In genomic region chr12:54197849-54198248, GRCm38 (mm10) we compare ENCODE assay signal across 11 mouse cellular contexts. TPM values are rescaled to one million over a fixed set of nuclear protein-coding genes. Genes with fewer than 3 reads are reported as not detected.
DNase-seq lines count a peak whose midpoint lies in the region; ATAC-seq and TF ChIP-seq lines count a peak whose summit lies in the region.
"Had no signal": no experiment of that assay in that cellular context is flagged by ENCODE, and none has a peak within 500 bp of the region (broad histone marks: within the 10 kb centered on the region; RNA-seq: fewer than 3 reads in every experiment).

No protein-coding gene starts in this region.

- H3K4me1 ChIP-seq in heart, postnatal 0 days (ENCODE audit: control insufficient read depth, insufficient read depth): peaks cover 73% of the 10 kb centered on the region
- peaks cover 31% of the 10 kb centered on the region for H3K4me1 ChIP-seq in heart, embryonic 10.5 days
- peaks cover 30% of the 10 kb centered on the region for H3K4me1 ChIP-seq in midbrain, embryonic 15.5 days
- H3K4me1 ChIP-seq in midbrain, embryonic 10.5 days: peaks cover 48% of the 10 kb centered on the region
- H3K4me1 ChIP-seq in hindbrain, postnatal 0 days (ENCODE audit: insufficient read depth, low read length): peaks cover 14% of the 10 kb centered on the region; the same call in 1 of the 2 replicates
- H3K4me1 ChIP-seq in stomach, postnatal 0 days (replicated peaks; ENCODE audit: control insufficient read depth, insufficient read depth): peaks cover 24% of the 10 kb centered on the region

- ATAC-seq in heart, postnatal 0 days (ENCODE audit: insufficient read depth, low read depth): no peak
- ATAC-seq in midbrain, embryonic 15.5 days (replicated peaks): no peak
- no peak for ATAC-seq in hindbrain, postnatal 0 days
- ATAC-seq in stomach, postnatal 0 days (ENCODE audit: low FRiP score, low TSS enrichment): no peak
- ATAC-seq: activated CD4-positive, CD25-positive, alpha-beta regulatory T cell, adult 4 months had no signal

- no peaks in the 10 kb centered on the region for H3K27me3 ChIP-seq in heart, postnatal 0 days (ENCODE audit: control insufficient read depth, insufficient read depth, low read length)
- H3K27me3 ChIP-seq in heart, embryonic 10.5 days (ENCODE audit: insufficient read depth, poor library complexity, severe bottlenecking): peaks cover 9% of the 10 kb centered on the region; the same call in 1 of the 2 replicates
- peaks cover 13% of the 10 kb centered on the region for H3K27me3 ChIP-seq in midbrain, embryonic 15.5 days (replicated peaks)
- peaks cover 24% of the 10 kb centered on the region for H3K27me3 ChIP-seq in midbrain, embryonic 10.5 days (ENCODE audit: low read depth, poor library complexity, severe bottlenecking)
- no peaks in the 10 kb centered on the region; the same call in 1 of the 2 replicates for H3K27me3 ChIP-seq in hindbrain, postnatal 0 days (ENCODE audit: insufficient read depth, low read length)
- no peaks in the 10 kb centered on the region for H3K27me3 ChIP-seq in stomach, postnatal 0 days (ENCODE audit: control insufficient read depth, insufficient read depth, low read length)

- H3K27ac ChIP-seq in heart, postnatal 0 days (ENCODE audit: low read depth): peak overlapping the region; percentile 78
- H3K27ac ChIP-seq in heart, embryonic 10.5 days: no peak overlapping the region
- peak overlapping the region; percentile 10; the same call in 1 of the 2 replicates for H3K27ac ChIP-seq in midbrain, embryonic 15.5 days
- H3K27ac ChIP-seq in midbrain, embryonic 10.5 days (replicated peaks): no peak overlapping the region
- H3K27ac ChIP-seq in hindbrain, postnatal 0 days: peak overlapping the region; percentile 9; the same call in 1 of the 2 replicates
- peak overlapping the region; percentile 74 for H3K27ac ChIP-seq in stomach, postnatal 0 days (replicated peaks)
- H3K27ac ChIP-seq: limb, embryonic 10.5 days had no signal

- peak overlapping the region; percentile 54 for H3K4me2 ChIP-seq in heart, postnatal 0 days (ENCODE audit: low read depth, low read length)
- peak overlapping the region; percentile 6 for H3K4me2 ChIP-seq in midbrain, embryonic 15.5 days
- peak overlapping the region; percentile 45 for H3K4me2 ChIP-seq in hindbrain, postnatal 0 days (ENCODE audit: low read depth, low read length)
- H3K4me2 ChIP-seq in stomach, postnatal 0 days (replicated peaks; ENCODE audit: low read depth): peak overlapping the region; percentile 48

- H3K9me3 ChIP-seq in heart, postnatal 0 days (replicated peaks; ENCODE audit: control insufficient read depth, low read length): no peaks in the 10 kb centered on the region
- no peaks in the 10 kb centered on the region for H3K9me3 ChIP-seq in heart, embryonic 10.5 days
- H3K9me3 ChIP-seq in midbrain, embryonic 15.5 days: no peaks in the 10 kb centered on the region
- no peaks in the 10 kb centered on the region for H3K9me3 ChIP-seq in midbrain, embryonic 10.5 days (replicated peaks)
- no peaks in the 10 kb centered on the region for H3K9me3 ChIP-seq in hindbrain, postnatal 0 days (ENCODE audit: low read length)
- H3K9me3 ChIP-seq in stomach, postnatal 0 days (ENCODE audit: control insufficient read depth, low read length): no peaks in the 10 kb centered on the region
- H3K9me3 ChIP-seq: limb, embryonic 10.5 days had no signal

- 39% methylated on average over 11 of the region's 11 CpGs for WGBS in heart, postnatal 0 days
- WGBS in heart, embryonic 10.5 days: 68% methylated on average over 11 of the region's 11 CpGs
- 51% methylated on average over 11 of the region's 11 CpGs for WGBS in midbrain, embryonic 15.5 days
- 86% methylated on average over 11 of the region's 11 CpGs for WGBS in midbrain, embryonic 10.5 days
- 23% methylated on average over 11 of the region's 11 CpGs for WGBS in hindbrain, postnatal 0 days
- WGBS in stomach, postnatal 0 days: 17% methylated on average over 11 of the region's 11 CpGs

- H3K4me3 ChIP-seq in heart, postnatal 0 days (ENCODE audit: low read depth, low read length): peak overlapping the region; percentile 21
- H3K4me3 ChIP-seq in heart, embryonic 10.5 days: no peak overlapping the region
- H3K4me3 ChIP-seq in midbrain, embryonic 15.5 days: no peak overlapping the region
- H3K4me3 ChIP-seq in midbrain, embryonic 10.5 days: no peak overlapping the region
- no peak overlapping the region for H3K4me3 ChIP-seq in hindbrain, postnatal 0 days (ENCODE audit: low read length)
- peak overlapping the region; percentile 22 for H3K4me3 ChIP-seq in stomach, postnatal 0 days (ENCODE audit: low read depth, low read length)
- H3K4me3 ChIP-seq: limb, embryonic 10.5 days had no signal

- DNase-seq in heart, postnatal 0 days (ENCODE audit: low spot score): no peak
- DNase-seq in heart, embryonic 10.5 days (ENCODE audit: low spot score): no peak
- no peak for DNase-seq in midbrain, embryonic 10.5 days (ENCODE audit: low spot score)
- peak; percentile 53 for DNase-seq in hindbrain, postnatal 0 days (ENCODE audit: low spot score)
- DNase-seq in stomach, postnatal 0 days (ENCODE audit: low spot score): no peak
- DNase-seq in right cerebral cortex, adult 18-20 months: no peak
- DNase-seq in layer of hippocampus, adult 9-11 months: no peak
- DNase-seq: thymus, adult 2 months had no signal

- no peak for TF ChIP-seq EP300 in heart, postnatal 0 days (IDR thresholded peaks at IDR 0.05; ENCODE audit: low read depth)
- no peak for TF ChIP-seq EP300 in stomach, postnatal 0 days (optimal IDR thresholded peaks at IDR 0.05)

- no peaks in the 10 kb centered on the region for H3K36me3 ChIP-seq in heart, postnatal 0 days (replicated peaks; ENCODE audit: control insufficient read depth, insufficient read depth, low read length)
- no peaks in the 10 kb centered on the region for H3K36me3 ChIP-seq in heart, embryonic 10.5 days
- H3K36me3 ChIP-seq in midbrain, embryonic 15.5 days (replicated peaks): no peaks in the 10 kb centered on the region
- H3K36me3 ChIP-seq in midbrain, embryonic 10.5 days: no peaks in the 10 kb centered on the region
- no peaks in the 10 kb centered on the region for H3K36me3 ChIP-seq in hindbrain, postnatal 0 days (ENCODE audit: insufficient read depth, low read length)
- no peaks in the 10 kb centered on the region for H3K36me3 ChIP-seq in stomach, postnatal 0 days (ENCODE audit: control insufficient read depth, insufficient read depth, low read length)
- H3K36me3 ChIP-seq: limb, embryonic 10.5 days had no signal

- no peak for TF ChIP-seq CTCF in heart, postnatal 0 days (IDR thresholded peaks at IDR 0.05; ENCODE audit: low read depth)
- TF ChIP-seq CTCF in hindbrain, postnatal 0 days (IDR thresholded peaks at IDR 0.05; ENCODE audit: low read depth): no peak
- no peak for TF ChIP-seq CTCF in stomach, postnatal 0 days (IDR thresholded peaks at IDR 0.05; ENCODE audit: low read depth)

- H3K9ac ChIP-seq in heart, postnatal 0 days (replicated peaks; ENCODE audit: low read depth, low read length): 0 out of 2 replicates have a peak overlapping the region, but pooled peaks have one; percentile 11
- no peak overlapping the region for H3K9ac ChIP-seq in midbrain, embryonic 15.5 days
- no peak overlapping the region for H3K9ac ChIP-seq in hindbrain, postnatal 0 days (replicated peaks; ENCODE audit: low read length)
- peak overlapping the region; percentile 5; the same call in 1 of the 2 replicates for H3K9ac ChIP-seq in stomach, postnatal 0 days (ENCODE audit: low read length)

RNA-seq across cellular contexts. Expression of gene Egln3, which starts 5.8 kb away (rescaled TPM):
- total RNA-seq in heart, postnatal 0 days (2014; rRNA removed; ENCODE audit: low replicate concordance): 56.8 and 61.4 TPM in 2 replicates
- 12.4 and 13.5 TPM in 2 replicates for polyA plus RNA-seq in heart, postnatal 0 days (2015; fragmentation: Nextera tagmentation; extraction: Ambion mirVana)
- 5.4 and 6.1 TPM in 2 replicates for polyA plus RNA-seq in heart, embryonic 10.5 days (2016; fragmentation: Nextera tagmentation; extraction: Ambion mirVana)
- polyA plus RNA-seq in midbrain, embryonic 15.5 days (2015; fragmentation: Nextera tagmentation; extraction: Ambion mirVana): 4.8 and 5.3 TPM in 2 replicates
- 2.7 and 3.5 TPM in 2 replicates for polyA plus RNA-seq in midbrain, embryonic 10.5 days (2016; fragmentation: Nextera tagmentation; extraction: Ambion mirVana)
- total RNA-seq in hindbrain, postnatal 0 days (2014; rRNA removed): 8.3 and 8.5 TPM in 2 replicates
- 5.4 and 5.8 TPM in 2 replicates for polyA plus RNA-seq in hindbrain, postnatal 0 days (2015; fragmentation: Nextera tagmentation; extraction: Ambion mirVana)
- polyA plus RNA-seq in stomach, postnatal 0 days (2015; fragmentation: Nextera tagmentation; extraction: Ambion mirVana): 78.8 and 80.3 TPM in 2 replicates

Comparison
In these comparisons a context has a peak if more than half of its experiments do, and no peak if none do; other contexts are left out.
1. H3K27ac ChIP-seq: peak in heart, postnatal 0 days (single experiment), midbrain, embryonic 15.5 days (single experiment), hindbrain, postnatal 0 days (single experiment) and stomach, postnatal 0 days (single experiment); none in heart, embryonic 10.5 days (single experiment) and midbrain, embryonic 10.5 days (single experiment).
2. H3K4me3 ChIP-seq: peak in heart, postnatal 0 days (single experiment) and stomach, postnatal 0 days (single experiment); none in heart, embryonic 10.5 days (single experiment), midbrain, embryonic 15.5 days (single experiment), midbrain, embryonic 10.5 days (single experiment) and hindbrain, postnatal 0 days (single experiment).
3. H3K9ac ChIP-seq: peak in heart, postnatal 0 days (single experiment) and stomach, postnatal 0 days (single experiment); none in midbrain, embryonic 15.5 days (single experiment) and hindbrain, postnatal 0 days (single experiment).
4. Peak in every context shown above with its lines, with median percentiles within 50 percentile points of each other: H3K4me2 ChIP-seq.